Mouse (Mus musculus) heart, embryonic 10.5 days (tissue): ENCODE results near the gene Olfr1385. TPM values are rescaled to one million over a fixed set of nuclear protein-coding genes. Genes with fewer than 3 reads are reported as not detected.
"Not testable (repeated sequence)": the region's sequence is repeated elsewhere in the genome, so short reads cannot be mapped to it uniquely, and the experiment has no call there.

Experiments used
- DNase-seq: peaks from one replicate; pipeline ENCODE4 v3.0.0-alpha.2; 2017; ENCODE audit warnings: low spot score
- H3K27ac ChIP-seq: fragments of 300-500 bp; sonication (generic); 2 replicates; pipeline ENCODE4 v1.5.1; 2016; ENCODE audit warnings: mild to moderate bottlenecking
- H3K27me3 ChIP-seq: fragments of 300-500 bp; sonication (generic); 2 replicates; pipeline ENCODE4 v1.6.1; 2016; ENCODE audit warnings: mild to moderate bottlenecking; ENCODE audit not compliant: poor library complexity, insufficient read depth, severe bottlenecking
- H3K36me3 ChIP-seq: fragments of 300-500 bp; sonication (generic); 2 replicates; pipeline ENCODE4 v1.6.1; 2016; ENCODE audit warnings: mild to moderate bottlenecking, moderate library complexity
- H3K4me1 ChIP-seq: fragments of 300-500 bp; sonication (generic); 2 replicates; pipeline ENCODE4 v1.6.1; 2016; ENCODE audit warnings: mild to moderate bottlenecking
- H3K4me3 ChIP-seq: fragments of 300-500 bp; sonication (generic); 2 replicates; pipeline ENCODE4 v1.5.1; 2016; ENCODE audit warnings: mild to moderate bottlenecking, moderate library complexity
- H3K9me3 ChIP-seq: fragments of 300-500 bp; sonication (generic); 2 replicates; pipeline ENCODE4 v1.6.1; 2016; ENCODE audit warnings: mild to moderate bottlenecking, moderate library complexity
- WGBS: fragments of 180-500 bp; shearing (Covaris S2); methylation state at CpG from one replicate; pipeline ENCODE4 v1.1.7; 2016; 5-methylcytosine and 5-hydroxymethylcytosine counted together
- polyA plus RNA-seq: library from polyadenylated mRNA; unstranded; fragments of >200 nt; fragmentation: Nextera tagmentation; extraction: Ambion mirVana; gene quantifications from 2 replicates; pipeline ENCODE4 v1.2.1, GENCODE M21; 2016

Gene Olfr1385
- not detected in 2 replicates for polyA plus RNA-seq

GRCm38 (mm10) chr11:49488770-49489169, at the start of gene Olfr1385:
Olfr1385 (plus strand) TSS chr11:49489070.
- H3K4me1 ChIP-seq, H3K4me3 ChIP-seq, H3K9me3 ChIP-seq, DNase-seq, H3K36me3 ChIP-seq, H3K27ac ChIP-seq, H3K27me3 ChIP-seq: not testable (repeated sequence)
- 70% methylated on average over 1 of the region's 1 CpGs for WGBS

DNA sequence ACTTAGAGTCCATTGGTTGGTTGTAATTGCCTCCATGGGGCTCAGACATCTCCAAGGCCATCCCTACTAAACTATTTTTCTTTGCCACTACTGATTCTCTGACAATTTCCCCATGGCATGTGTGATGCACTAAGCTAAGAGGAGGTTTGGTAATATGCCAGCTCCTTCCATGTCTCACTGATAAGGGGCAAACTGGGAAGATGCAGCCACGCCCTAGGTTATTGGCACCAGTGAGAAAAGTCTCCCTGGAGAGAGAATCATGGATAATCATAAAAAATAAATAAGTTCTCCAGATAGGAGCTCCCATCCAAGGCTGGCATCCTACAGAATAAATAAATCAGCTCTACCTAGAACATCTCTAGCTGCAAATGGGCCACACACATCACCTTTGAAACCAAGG, 33.8 kb upstream of the Olfr1385 start, which contains the start of gene Olfr1387:
Gene Olfr1387 (plus strand): TSS at position 301 of the 400 bp plus-strand sequence.
- H3K36me3 ChIP-seq = no peaks in the 10 kb centered on the region
- no peak within 1 kb of the TSS for H3K4me3 ChIP-seq
- H3K27me3 ChIP-seq = no peaks in the 10 kb centered on the region
- H3K4me1 ChIP-seq = no peaks in the 10 kb centered on the region
- H3K9me3 ChIP-seq = no peaks in the 10 kb centered on the region
- WGBS = 73% methylated on average over 1 of the region's 1 CpGs
- H3K27ac ChIP-seq = no peak within 1 kb of the TSS
- DNase-seq = no peak

DNA sequence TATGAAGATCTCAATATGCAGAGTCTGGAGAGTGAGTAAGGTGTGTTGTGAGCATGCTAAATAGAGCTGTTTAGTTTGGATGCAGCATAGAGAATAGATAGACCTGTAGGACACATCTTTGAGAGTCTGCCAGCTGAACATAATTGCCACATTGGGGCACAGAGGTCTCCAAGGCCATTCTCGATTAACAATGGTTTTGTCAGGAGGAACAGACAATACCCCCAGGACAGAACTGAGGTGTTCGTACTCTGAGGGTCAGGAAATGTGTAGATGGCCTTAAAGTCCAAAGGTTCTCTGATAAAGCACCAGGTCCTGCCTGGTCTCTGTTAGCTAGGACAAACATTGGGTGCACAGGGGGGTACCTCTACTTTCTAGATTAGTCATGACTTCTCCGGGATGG, 24.1 kb upstream of the Olfr1385 start, which contains the start of gene Olfr1386:
Gene Olfr1386 (plus strand): TSS at position 301 of the 400 bp plus-strand sequence.
- not testable (repeated sequence) for H3K4me3 ChIP-seq, H3K27ac ChIP-seq, H3K4me1 ChIP-seq, H3K27me3 ChIP-seq, DNase-seq, H3K36me3 ChIP-seq, H3K9me3 ChIP-seq
- WGBS = 78% methylated on average over 3 of the region's 3 CpGs

DNA sequence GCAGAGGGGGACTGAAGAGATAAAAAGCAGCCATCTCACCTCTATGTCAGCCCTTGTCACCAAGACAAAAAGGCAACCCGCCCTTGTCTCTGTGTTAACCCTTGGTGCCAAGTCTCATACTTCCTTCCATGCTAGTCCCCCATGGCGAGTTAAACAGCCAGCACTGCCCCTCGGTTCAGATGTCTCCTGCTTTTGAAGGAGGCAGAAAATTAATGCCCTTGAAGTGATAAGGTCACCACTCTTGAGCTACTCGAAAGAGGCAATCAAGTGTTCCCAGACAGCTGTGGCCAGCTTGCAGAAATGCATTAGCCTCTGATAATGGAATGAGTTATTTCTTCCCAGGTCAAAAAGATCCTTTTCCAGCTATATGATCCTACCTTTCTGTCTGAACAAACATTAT, 2.9 kb upstream of the Olfr1385 start:
- Histone ChIP-seq H3K36me3 (no peaks in the 10 kb centered on the region), H3K27me3 (no peaks in the 10 kb centered on the region), H3K4me1 (no peaks in the 10 kb centered on the region), H3K27ac (no peak overlapping the region), H3K4me3 (no peak overlapping the region), H3K9me3 (no peaks in the 10 kb centered on the region)
- DNase-seq = no peak
- 47% methylated on average over 4 of the region's 4 CpGs for WGBS

GRCm38 (mm10) chr11:49518086-49518485, 29.2 kb downstream of the Olfr1385 start:
- Histone ChIP-seq H3K9me3 (no peaks in the 10 kb centered on the region), H3K36me3 (no peaks in the 10 kb centered on the region), H3K27ac (no peak overlapping the region), H3K4me3 (no peak overlapping the region), H3K4me1 (no peaks in the 10 kb centered on the region), H3K27me3 (no peaks in the 10 kb centered on the region)
- WGBS = 70% methylated on average over 5 of the region's 5 CpGs
- DNase-seq = no peak

- Histone ChIP-seq H3K4me3 (no peak within 1 kb of the TSS), H3K9me3 (no peaks in the 10 kb centered on the region), H3K27me3 (no peaks in the 10 kb centered on the region), H3K4me1 (no peaks in the 10 kb centered on the region), H3K27ac (no peak within 1 kb of the TSS), H3K36me3 (no peaks in the 10 kb centered on the region)
- DNase-seq = no peak
Measured at GRCm38 (mm10) chr11:49519348-49519747, 30.5 kb downstream of the Olfr1385 start, which contains the start of gene Olfr1383. Olfr1383 (plus strand) TSS chr11:49519648.

- no peaks in the 10 kb centered on the region for H3K4me1 ChIP-seq
- no peak within 1 kb of the TSS for H3K27ac ChIP-seq
- DNase-seq = no peak
- H3K27me3 ChIP-seq = no peaks in the 10 kb centered on the region
- no peaks in the 10 kb centered on the region for H3K9me3 ChIP-seq
- no peak within 1 kb of the TSS for H3K4me3 ChIP-seq
- H3K36me3 ChIP-seq = no peaks in the 10 kb centered on the region
- 65% methylated on average over 3 of the region's 3 CpGs for WGBS
Measured at GRCm38 (mm10) chr11:49527947-49528346, 39.1 kb downstream of the Olfr1385 start, which contains the start of gene Olfr1382. Olfr1382 (plus strand) TSS chr11:49528247.

- Histone ChIP-seq H3K36me3 (no peaks in the 10 kb centered on the region), H3K27me3 (no peaks in the 10 kb centered on the region), H3K4me1 (no peaks in the 10 kb centered on the region), H3K4me3 (no peak overlapping the region), H3K9me3 (no peaks in the 10 kb centered on the region), H3K27ac (no peak overlapping the region)
- no peak for DNase-seq
Measured at GRCm38 (mm10) chr11:49532761-49533160, 43.9 kb downstream of the Olfr1385 start.

DNA sequence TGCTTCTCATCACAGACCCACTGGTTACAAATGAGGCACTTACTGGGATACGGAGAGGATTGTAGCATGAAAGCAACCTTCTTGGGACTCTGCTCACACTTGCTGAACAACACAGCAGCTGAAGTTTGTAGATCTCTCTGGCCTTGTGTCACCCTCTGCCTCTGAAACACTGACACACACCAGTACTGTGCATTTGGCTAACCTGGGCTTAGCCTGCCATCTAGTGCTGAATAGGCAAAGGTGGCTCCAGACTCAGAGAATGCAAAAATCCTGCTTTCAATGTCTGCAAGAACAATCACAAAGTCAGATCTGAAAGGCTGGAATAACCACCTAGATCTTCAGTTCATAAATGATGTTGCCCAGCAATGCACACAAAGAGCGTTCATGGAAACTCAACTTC, 47.8 kb downstream of the Olfr1385 start:
- DNase-seq, H3K9me3 ChIP-seq, H3K4me3 ChIP-seq, H3K27me3 ChIP-seq, H3K36me3 ChIP-seq, H3K4me1 ChIP-seq, H3K27ac ChIP-seq: not testable (repeated sequence)
- 73% methylated on average over 2 of the region's 2 CpGs for WGBS

DNA sequence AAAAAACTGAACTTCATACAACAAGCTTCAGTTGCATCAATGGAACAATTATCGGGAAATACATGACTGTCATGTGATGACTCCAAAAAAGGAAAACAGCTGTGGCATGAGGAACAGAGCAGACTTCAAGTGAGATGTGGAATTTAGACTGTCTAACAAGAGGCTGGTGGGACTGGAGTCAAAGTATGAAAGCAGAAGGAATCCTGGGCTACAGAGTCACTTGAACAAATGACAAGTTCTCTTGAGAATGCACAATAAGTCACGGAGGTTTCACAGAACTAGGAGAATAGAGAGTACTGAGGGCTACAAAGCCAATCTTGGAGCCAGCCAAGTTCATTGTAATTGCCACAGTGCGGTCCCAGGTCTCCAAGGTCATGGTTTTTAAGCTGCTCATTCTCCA, 54.3 kb downstream of the Olfr1385 start, which contains the start of gene Olfr1381:
Gene Olfr1381 (plus strand): TSS at position 301 of the 400 bp plus-strand sequence.
- H3K4me3 ChIP-seq, H3K9me3 ChIP-seq, H3K36me3 ChIP-seq, H3K4me1 ChIP-seq, H3K27ac ChIP-seq, DNase-seq, H3K27me3 ChIP-seq: not testable (repeated sequence)
- 73% methylated on average over 3 of the region's 3 CpGs for WGBS

Other genes with a start within 250 kb of the Olfr1385 start
- 41.1 and 46.9 TPM in 2 replicates for gene Mgat1, start 244.9 kb upstream of the Olfr1385 start, polyA plus RNA-seq
- not detected in 2 replicates for gene Olfr1393, start 210.8 kb upstream of the Olfr1385 start, polyA plus RNA-seq
- gene Olfr1392, start 203.8 kb upstream of the Olfr1385 start, polyA plus RNA-seq = not detected in 2 replicates
- not detected in 2 replicates for gene Olfr10, start 184.3 kb upstream of the Olfr1385 start, polyA plus RNA-seq
- not detected in 2 replicates for gene Olfr1391, start 166.3 kb upstream of the Olfr1385 start, polyA plus RNA-seq
- gene Olfr1390, start 153.9 kb upstream of the Olfr1385 start, polyA plus RNA-seq = not detected in 2 replicates
- gene Olfr1389, start 66.0 kb upstream of the Olfr1385 start, polyA plus RNA-seq = not detected in 2 replicates
- gene Olfr1388, start 52.4 kb upstream of the Olfr1385 start, polyA plus RNA-seq = 0.16 and 0.18 TPM in 2 replicates
- gene Olfr1387, start 33.7 kb upstream of the Olfr1385 start, polyA plus RNA-seq = not detected in 2 replicates
- gene Olfr1386, start 24.0 kb upstream of the Olfr1385 start, polyA plus RNA-seq = not detected in 2 replicates
- not detected in 2 replicates for gene Olfr1384, start 17.7 kb downstream of the Olfr1385 start, polyA plus RNA-seq
- not detected in 2 replicates for gene Olfr1383, start 30.6 kb downstream of the Olfr1385 start, polyA plus RNA-seq
- gene Olfr1382, start 39.2 kb downstream of the Olfr1385 start, polyA plus RNA-seq = not detected in 2 replicates
- gene Olfr1381, start 54.4 kb downstream of the Olfr1385 start, polyA plus RNA-seq = not detected in 2 replicates
- gene Olfr1380, start 67.8 kb downstream of the Olfr1385 start, polyA plus RNA-seq = not detected in 2 replicates
- 7.3 and 8.2 TPM in 2 replicates for gene Flt4, start 120.2 kb downstream of the Olfr1385 start, polyA plus RNA-seq
- gene Scgb3a1, start 174.5 kb downstream of the Olfr1385 start, polyA plus RNA-seq = 0.30 and 1.3 TPM in 2 replicates
- gene Cnot6, start 223.7 kb downstream of the Olfr1385 start, polyA plus RNA-seq = 47.0 and 56.0 TPM in 2 replicates